Mouse (Mus musculus): Measurements from ENCODE around the gene Kif19a.

The Kif19a gene

DNA sequence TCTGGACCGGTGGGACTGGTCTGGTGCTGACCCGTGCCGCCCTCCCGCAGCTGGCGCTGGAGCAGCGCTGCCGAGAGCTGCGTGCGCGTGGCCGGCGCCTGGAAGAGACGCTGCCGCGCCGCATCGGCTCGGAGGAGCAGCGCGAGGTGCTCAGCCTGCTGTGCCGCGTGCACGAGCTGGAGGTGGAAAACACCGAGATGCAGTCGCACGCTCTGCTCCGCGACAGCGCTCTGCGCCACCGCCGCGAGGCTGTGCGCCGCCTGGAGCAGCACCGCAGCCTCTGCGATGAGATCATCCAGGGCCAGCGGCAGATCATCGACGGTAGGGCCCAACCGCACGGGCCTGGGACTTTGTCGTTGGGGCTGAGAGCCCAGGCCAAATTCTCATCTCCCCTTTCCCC lies 21.1 kb downstream of the Kif19a start:
- peak; percentile 79 for DNase-seq

- no peak for DNase-seq
Observed at GRCm38 (mm10) chr11:114787611-114788010, 22.4 kb downstream of the Kif19a start.

GRCm38 (mm10) chr11:114789061-114789714 lies 24.0 kb downstream of the Kif19a start:
- peak; percentile 80 for DNase-seq

DNA sequence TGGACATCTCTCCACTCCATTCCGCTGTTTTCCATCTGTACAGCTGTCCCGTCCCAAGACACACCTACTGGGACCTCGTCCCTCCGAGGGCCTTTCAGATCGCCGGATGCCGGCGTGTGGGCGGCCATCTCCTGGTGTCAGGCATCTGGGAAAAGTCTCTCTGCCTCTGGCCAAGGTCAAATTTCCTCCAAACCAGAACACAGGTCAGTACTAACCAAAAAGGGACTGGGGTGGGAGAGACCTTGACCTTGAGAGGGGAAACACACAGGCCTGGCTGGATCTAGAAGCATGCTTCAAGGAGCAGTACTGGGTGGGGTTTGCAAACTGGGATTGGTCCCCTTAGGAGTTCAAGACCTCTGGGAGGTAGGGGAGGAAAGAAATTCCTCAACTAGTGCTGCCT lies 24.5 kb downstream of the Kif19a start:
- no peak for DNase-seq

GRCm38 (mm10) chr11:114790171-114790570 lies 25.0 kb downstream of the Kif19a start:
- DNase-seq: no peak

DNA sequence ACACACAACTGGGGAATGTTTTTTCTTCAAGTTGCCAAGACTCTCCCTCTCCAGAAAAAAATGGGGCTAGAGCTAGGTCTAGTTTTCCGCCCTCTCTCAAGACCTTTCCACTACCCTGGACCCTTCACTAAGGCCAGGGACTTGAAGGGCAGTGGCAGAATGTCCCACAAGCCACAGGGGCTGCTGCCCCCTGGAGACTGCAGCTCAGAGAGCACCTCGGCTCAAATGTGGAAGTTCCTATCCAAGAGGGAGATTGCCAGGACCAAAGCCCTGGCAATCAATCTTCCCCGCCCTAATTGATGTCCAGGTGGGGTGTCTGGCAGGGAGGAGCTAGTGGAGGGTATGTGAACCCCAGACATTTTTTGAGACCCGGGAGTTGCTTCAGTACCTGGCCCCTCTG lies 25.7 kb downstream of the Kif19a start:
- no peak for DNase-seq

DNA sequence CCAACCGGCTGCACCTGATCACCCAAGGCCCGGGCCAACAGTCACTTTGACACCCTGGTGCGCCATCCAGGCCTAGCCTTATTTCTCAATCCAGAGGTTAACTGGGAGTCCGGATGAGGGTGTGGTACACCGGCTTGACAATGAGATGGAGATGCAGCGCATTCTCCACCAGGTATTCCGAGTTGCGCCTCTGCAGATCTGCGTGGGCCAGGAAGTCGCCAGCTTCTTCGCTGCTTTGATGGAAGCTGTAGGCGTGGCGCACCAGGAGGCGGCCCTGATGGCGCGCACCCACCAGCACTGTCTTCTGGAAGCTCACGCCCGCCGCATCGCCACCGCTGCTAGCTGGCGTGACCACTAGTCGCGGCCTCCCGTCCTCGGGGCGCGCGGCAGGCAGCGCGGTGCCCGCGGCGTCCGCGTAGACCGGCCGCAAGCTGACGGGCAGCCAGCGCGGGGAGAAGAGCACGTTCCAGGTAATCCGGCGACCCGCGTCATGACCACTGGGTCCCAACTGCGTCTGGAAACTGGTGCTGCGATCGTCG lies 26.2 kb downstream of the Kif19a start:
- no peak for DNase-seq

DNA sequence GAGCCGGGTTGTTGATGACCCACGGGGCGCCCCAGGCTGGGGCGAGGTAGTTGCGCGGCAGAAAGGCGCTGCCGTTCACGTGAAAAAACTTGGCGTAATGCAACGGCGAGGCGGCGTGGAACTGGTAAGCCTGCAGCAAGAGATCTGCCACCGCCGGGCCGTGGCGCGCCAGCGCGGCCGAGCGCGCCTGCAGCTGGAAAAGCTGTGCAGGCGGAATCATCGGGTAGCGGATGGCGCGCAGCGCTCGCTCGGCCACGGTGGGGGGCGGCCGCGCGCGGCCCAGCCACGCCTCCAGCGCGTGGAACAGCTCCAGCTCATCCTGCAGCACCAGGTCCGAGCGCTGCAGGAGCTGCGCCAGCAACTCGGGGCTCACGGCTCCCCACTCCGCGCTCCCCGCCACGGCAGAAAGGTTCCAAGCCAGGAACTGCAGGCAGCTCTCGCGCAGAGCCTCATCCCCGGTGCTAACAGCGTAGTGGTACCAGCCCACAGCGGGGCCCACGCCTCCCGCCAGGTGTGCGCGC lies 26.8 kb downstream of the Kif19a start:
- DNase-seq: peak; percentile 61

GRCm38 (mm10) chr11:114792931-114793494 lies 27.8 kb downstream of the Kif19a start:
- no peak for DNase-seq

DNA sequence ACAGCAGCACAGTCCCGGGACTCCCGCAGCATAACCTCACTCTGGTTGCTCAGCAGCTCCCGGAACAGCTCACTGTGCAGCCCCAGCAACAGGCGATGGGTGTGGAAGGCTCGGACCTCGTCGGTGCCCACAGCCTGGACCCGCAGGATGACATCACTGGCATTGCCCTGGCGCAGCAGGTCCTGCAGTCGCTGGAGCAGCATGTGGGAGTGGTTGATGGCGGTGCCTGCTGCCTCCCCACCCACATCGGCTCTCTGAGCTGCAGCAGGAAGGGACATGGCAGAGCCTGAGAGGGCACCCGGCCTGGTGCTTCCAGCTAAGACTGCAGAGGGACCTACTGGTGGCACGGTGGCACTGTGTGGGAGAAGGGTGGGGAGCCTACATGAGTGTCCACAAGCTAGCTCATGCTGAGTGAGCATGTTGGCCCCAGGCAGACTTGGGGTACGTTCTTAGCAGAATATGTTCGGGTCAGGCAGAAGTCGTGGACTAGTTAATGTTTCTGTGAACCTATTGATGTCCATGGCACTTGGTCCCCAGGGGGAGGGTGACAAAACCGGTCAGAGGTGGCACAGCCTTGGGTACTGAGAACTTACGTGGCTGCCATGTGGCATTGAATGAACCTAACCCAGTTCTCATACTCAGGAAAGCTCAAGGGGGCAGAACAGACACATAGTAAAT lies 28.8 kb downstream of the Kif19a start:
- no peak for DNase-seq

GRCm38 (mm10) chr11:114794691-114795090 lies 29.5 kb downstream of the Kif19a start:
- no peak for DNase-seq

- DNase-seq: peak; percentile 89
Observed at GRCm38 (mm10) chr11:114795231-114795746, 30.1 kb downstream of the Kif19a start.

GRCm38 (mm10) chr11:114795848-114796322 lies 30.7 kb downstream of the Kif19a start, which contains the start of gene Btbd17:
Gene Btbd17, minus strand, starts transcription at chr11:114795945.
- no peak for DNase-seq

GRCm38 (mm10) chr11:114797176-114797575 lies 32.0 kb downstream of the Kif19a start:
- no peak for DNase-seq

- no peak for DNase-seq
Observed at GRCm38 (mm10) chr11:114797981-114798380, 32.8 kb downstream of the Kif19a start.

GRCm38 (mm10) chr11:114798624-114799023 lies 33.4 kb downstream of the Kif19a start, which contains the start of gene Gpr142:
Gene Gpr142, plus strand, starts transcription at chr11:114798924.
- no peak for DNase-seq

GRCm38 (mm10) chr11:114801906-114802305 lies 36.7 kb downstream of the Kif19a start:
- no peak for DNase-seq

DNA sequence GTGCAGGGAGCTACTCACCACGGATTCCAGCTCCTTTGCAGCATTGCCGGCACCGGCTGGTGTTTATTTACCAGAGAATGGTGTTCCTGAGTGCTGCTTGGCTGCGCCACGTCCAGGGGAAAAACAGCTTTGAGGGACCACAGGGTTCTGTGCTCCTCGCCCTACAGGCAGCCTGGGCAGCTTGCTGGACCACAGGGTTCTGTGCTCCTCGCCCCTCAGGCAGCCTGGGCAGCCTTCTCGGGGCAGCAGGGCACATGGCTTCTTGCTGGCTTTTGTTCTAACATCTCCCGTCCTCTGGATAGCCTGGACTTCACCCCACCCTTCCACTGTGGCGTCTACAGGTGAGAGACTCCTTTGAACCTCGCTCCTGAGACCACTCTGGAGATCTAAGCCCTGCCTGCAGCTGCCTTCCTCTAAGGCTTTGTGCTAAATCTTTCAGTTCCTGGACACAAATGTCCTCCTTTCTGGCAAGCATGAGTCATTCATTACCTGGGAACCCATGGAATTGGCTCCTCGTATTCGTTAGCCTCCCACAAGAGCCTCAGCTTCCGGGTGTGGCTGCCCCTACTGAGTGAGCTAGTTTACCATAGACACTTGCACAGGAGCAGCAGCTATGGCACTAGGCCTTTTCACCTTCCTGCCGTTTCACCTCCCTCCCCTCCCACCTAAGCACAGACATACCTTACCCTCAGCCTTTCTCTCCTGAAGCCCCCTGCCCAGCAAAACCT lies 37.5 kb downstream of the Kif19a start:
- no peak for DNase-seq

DNA sequence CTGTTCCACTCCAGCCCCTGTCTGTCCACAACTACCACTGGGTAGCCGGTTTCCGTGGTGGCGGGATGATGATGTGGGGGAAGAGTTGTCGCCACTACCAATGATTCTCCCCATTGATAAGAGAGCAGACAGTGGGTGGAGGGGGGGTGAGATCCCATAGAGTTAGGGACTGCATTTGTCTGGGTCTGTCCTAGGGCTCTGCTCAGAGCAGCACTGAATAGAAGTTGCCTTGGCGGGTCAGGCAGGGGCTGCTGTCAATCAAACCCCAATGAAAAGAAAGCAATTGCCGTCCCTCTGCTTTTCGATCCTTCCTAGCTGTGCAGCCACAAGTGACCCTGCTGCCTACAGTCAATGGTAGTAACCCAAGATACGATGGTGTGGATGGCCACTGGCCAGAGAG lies 38.8 kb downstream of the Kif19a start:
- DNase-seq: no peak

- no peak for DNase-seq
Observed at GRCm38 (mm10) chr11:114807025-114807424, 41.8 kb downstream of the Kif19a start.

DNA sequence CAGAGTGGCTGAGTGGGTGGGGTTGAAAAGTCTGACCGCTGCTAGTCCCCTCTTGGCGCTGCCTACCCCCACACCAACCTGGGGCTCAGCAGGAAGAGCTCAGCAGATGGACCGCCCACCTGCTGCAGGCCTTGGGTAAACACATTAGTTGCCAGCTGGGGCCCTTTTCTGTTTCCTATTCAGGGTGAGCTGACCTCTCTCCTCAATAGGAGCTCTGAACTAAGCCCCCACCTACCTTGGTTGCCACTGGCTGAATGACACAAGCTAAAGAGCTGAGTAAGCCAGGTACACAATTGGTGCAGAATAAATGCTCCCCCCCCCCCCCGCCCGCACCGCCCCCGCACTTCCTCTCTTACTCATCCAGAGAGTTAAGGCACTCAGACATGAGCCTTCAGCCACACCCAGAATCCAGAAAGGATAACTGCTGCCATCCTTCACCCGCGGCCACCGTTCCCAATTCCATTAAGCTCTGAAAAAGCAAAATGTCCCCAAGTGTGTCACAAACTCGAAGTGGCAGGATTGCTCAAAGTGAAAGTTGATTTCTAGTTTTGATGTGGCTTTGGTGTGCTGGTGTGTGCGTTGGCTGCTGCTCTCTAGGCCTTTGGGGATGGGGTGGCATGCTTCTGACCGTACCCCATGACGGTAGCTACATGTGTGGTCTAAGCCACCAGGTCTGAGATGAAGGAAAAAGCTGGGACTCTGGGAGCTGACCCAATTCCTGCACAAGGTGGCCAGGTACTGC lies 42.7 kb downstream of the Kif19a start:
- no peak for DNase-seq

DNA sequence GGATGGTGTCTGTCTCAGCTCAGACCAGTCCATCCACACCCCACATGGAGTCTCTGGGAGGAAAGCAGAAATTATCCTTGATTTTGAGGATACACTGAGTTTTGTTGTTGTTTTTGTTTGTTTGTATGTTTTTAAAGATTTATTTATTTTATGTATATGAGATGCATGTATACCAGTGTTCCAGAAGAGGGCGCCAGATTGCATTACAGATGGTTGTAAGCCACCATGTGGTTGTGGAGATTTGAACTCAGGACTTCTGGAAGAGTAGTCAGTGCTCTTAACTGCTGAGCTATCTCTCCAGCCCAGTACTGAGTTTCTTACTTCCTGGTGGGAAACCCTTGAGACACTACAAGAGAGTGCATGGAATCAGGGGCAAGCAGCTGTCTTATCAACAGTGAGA lies 44.2 kb downstream of the Kif19a start:
- DNase-seq: no peak

All from right cerebral cortex, postnatal 25 days (tissue).